Mouse (Mus musculus) erythroblast, adult 5-6 weeks (primary cell): ENCODE data around the gene Zfp536. TPM values are rescaled to one million over a fixed set of nuclear protein-coding genes. Genes with fewer than 3 reads are reported as not detected.

Experiments
- total RNA-seq, 2 experiments: library from RNA; stranded (forward) in 1 of 2; stranded (reverse) in 1 of 2; fragments of 150-400 nt in 1 of 2; fragments of 200-764, 138-1000 nt in 1 of 2; gene quantifications; 2 replicates each; pipeline versions ENCODE4 v1.2.3 to v1.2.4; 2015 to 2017; ENCODE audit warnings: low replicate concordance in 2 of 2

Zfp536 gene
- total RNA-seq, 2 experiments from 2014 or later = not detected

Other genes starting within 250 kb of the Zfp536 start
- gene Uri1, start 249.9 kb upstream of the Zfp536 start, total RNA-seq (2015; ENCODE audit: low replicate concordance) = 16.9 and 51.9 TPM in 2 replicates
- gene Uri1, start 249.9 kb upstream of the Zfp536 start, total RNA-seq (2017; ENCODE audit: low replicate concordance) = 7.2 and 22.3 TPM in 2 replicates